Mouse (Mus musculus) B cell, adult 67 days (primary cell): Measurements from ENCODE around the gene Sqstm1. TPM values are rescaled to one million over a fixed set of nuclear protein-coding genes. Genes with fewer than 3 reads are reported as not detected.

ENCODE experiments used
- total RNA-seq, 2 experiments: library from RNA; stranded (reverse); gene quantifications; 4 replicates each; pipeline ENCODE4 v1.2.4; 2023

Gene Sqstm1
- 100 to 1,000 TPM; 406 to 500 TPM for total RNA-seq

DNA sequence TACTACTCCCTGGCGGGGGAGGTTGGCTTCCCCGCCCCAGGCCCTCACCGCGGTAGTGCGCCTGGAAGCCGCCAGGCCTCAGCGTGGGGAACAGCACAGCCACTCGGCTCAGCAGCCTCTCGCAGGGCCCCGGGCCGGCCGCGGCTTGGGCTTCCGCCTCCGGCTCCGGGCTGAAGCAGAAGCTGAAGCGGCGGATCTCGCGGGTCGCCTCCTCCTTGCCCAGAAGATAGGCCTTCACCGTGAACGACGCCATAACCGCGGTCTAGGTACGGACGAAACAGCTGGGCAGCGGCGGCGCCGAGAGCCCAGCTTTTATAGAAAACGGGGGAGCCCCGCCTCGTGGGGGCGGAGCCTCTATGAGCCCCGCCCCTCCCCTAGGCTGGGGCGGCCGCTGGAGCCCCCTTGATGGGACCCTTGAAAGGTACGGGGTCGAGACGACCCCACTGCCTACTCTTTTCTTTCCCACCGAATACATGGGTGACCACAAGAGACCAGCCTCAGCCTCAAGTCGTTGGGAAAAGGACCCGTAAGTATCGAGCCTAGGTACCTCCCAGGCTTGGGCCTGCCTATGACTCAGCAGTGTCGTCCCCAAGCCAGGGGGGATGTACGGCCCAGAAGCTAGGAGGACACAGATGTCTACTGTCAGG, at the start of gene Sqstm1, which contains the start of gene Mgat4b:
TSS of gene Sqstm1 (minus strand) at position 323 of the 647 bp plus-strand sequence.
TSS of gene Mgat4b (plus strand) at position 386 of the 647 bp plus-strand sequence.

GRCm38 (mm10) chr11:50238324-50238723, 27.7 kb upstream of the Sqstm1 start, which contains the start of gene Ltc4s:
Ltc4s (minus strand) TSS chr11:50238616.

GRCm38 (mm10) chr11:50174111-50174729, 36.4 kb downstream of the Sqstm1 start, which contains the start of gene Mrnip:
Mrnip (plus strand) TSS chr11:50174444.

Other genes with a start within 250 kb of the Sqstm1 start
- 10 to 100 TPM; 95.7 to 98.5 TPM for gene Rnf130, start 185.5 kb downstream of the Sqstm1 start, total RNA-seq
- gene Tbc1d9b, start 79.4 kb downstream of the Sqstm1 start, total RNA-seq = 10 to 100 TPM; 55.1 to 81.9 TPM
- 1 to 10 TPM; 4.1 to 6.3 TPM for gene Mrnip, start 36.4 kb downstream of the Sqstm1 start, total RNA-seq
- 1 to 10 TPM; 5.6 to 9.7 TPM for gene Mgat4b, start 63 bp upstream of the Sqstm1 start, total RNA-seq
- not detected for gene Ltc4s, start 27.8 kb upstream of the Sqstm1 start, total RNA-seq
- 10 to 100 TPM; 42.3 to 45.4 TPM for gene Maml1, start 81.5 kb upstream of the Sqstm1 start, total RNA-seq
- gene Canx, start 114.8 kb upstream of the Sqstm1 start, total RNA-seq = 100 to 1,000 TPM; 220 to 234 TPM
- gene Cby3, start 143.6 kb upstream of the Sqstm1 start, total RNA-seq = not detected
- gene Hnrnph1, start 166.2 kb upstream of the Sqstm1 start, total RNA-seq = 1,000 to 10,000 TPM; 1,113 to 1,181 TPM
- gene Rufy1, start 220.3 kb upstream of the Sqstm1 start, total RNA-seq = 10 to 100 TPM; 56.2 to 56.9 TPM